In the genomic region with DNA sequence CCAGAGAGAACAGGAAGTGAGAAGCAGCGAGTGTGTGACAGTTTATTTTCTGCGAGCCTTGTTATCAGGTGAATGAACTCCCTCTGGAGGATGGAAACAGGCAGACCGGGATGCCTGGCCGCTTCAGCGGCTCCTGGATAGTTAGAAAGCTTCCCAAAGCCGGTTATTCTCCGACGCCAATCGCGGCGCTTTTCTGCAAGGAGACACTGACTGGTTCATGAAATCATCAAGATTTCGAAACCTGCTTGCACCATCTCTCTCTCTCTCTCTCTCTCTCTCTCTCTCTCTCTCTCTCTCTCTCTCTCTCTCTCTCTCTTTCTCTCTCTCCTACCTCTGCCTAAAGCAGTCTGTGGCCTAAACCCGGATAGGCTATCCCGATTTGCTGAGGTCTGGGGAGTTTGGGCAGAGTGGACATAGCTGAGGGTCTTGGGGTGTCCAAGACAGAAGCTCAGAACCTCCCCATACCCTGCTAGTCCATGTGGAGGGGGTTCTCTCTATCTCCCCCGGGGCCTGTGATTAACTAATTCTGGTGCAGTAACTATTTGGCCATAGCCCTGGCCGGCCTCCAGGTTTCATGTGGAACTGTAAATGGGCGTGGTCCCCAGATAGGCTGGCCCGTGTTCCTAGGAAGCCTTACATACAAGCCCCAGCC, we compare ENCODE assay signal across 8 mouse cellular contexts. TPM values are rescaled to one million over a fixed set of nuclear protein-coding genes. Genes with fewer than 3 reads are reported as not detected.
DNase-seq lines count a peak whose midpoint lies in the region; ATAC-seq and TF ChIP-seq lines count a peak whose summit lies in the region.

No protein-coding gene starts in this region.

- H3K9ac ChIP-seq in hindbrain, embryonic 13.5 days: peak overlapping the region; percentile 58
- no peak overlapping the region for H3K9ac ChIP-seq in limb, embryonic 11.5 days (ENCODE audit: low read length)
- peak overlapping the region; percentile 57 for H3K9ac ChIP-seq in midbrain, embryonic 11.5 days (ENCODE audit: low read length)

- peaks cover 2% of the 10 kb centered on the region; the same call in 1 of the 2 replicates for H3K27me3 ChIP-seq in cerebellum, adult 2 months (ENCODE audit: control insufficient read depth, insufficient read depth, low read length)
- H3K27me3 ChIP-seq in hindbrain, embryonic 13.5 days: 0 out of 2 replicates have a peak, but pooled peaks cover 3% of the 10 kb centered on the region
- H3K27me3 ChIP-seq in limb, embryonic 11.5 days (ENCODE audit: control insufficient read depth, insufficient read depth, low read length): no peaks in the 10 kb centered on the region
- H3K27me3 ChIP-seq in midbrain, embryonic 11.5 days (ENCODE audit: control insufficient read depth, insufficient read depth, low read length): no peaks in the 10 kb centered on the region

- H3K4me1 ChIP-seq in cerebellum, adult 2 months (ENCODE audit: control insufficient read depth, insufficient read depth, low read length): no peaks in the 10 kb centered on the region
- peaks cover 25% of the 10 kb centered on the region for H3K4me1 ChIP-seq in hindbrain, embryonic 13.5 days (replicated peaks)
- H3K4me1 ChIP-seq in limb, embryonic 11.5 days (ENCODE audit: control insufficient read depth, insufficient read depth, low read length): no peaks in the 10 kb centered on the region
- H3K4me1 ChIP-seq in midbrain, embryonic 11.5 days (ENCODE audit: control insufficient read depth, insufficient read depth, low read length): peaks cover 10% of the 10 kb centered on the region

- ATAC-seq in hindbrain, embryonic 13.5 days (ENCODE audit: low FRiP score): peak; percentile 61; the same call in 1 of the 2 replicates
- no peak for ATAC-seq in limb, embryonic 11.5 days (ENCODE audit: insufficient number of reproducible peaks, low FRiP score, low TSS enrichment, low read depth)
- 0 out of 2 replicates have a peak, but pooled peaks have one; percentile 40 for ATAC-seq in midbrain, embryonic 11.5 days (ENCODE audit: low FRiP score)

- TF ChIP-seq POLR2A in cerebellum, adult 2 months (IDR thresholded peaks at IDR 0.05; ENCODE audit: borderline replicate concordance, insufficient read depth, low read length): no peak

- DNase-seq in cerebellum, adult 2 months: peak; percentile 11 to 12
- no peak for DNase-seq in cerebellum, adult 11 months
- peak; percentile 70 to 76 for DNase-seq in adrenal gland, postnatal 36 days
- peak; percentile 67 for DNase-seq in gastrocnemius, adult 18-20 months (ENCODE audit: low spot score)
- peak; percentile 62 for DNase-seq in limb, embryonic 11.5 days (ENCODE audit: low spot score)
- peak; percentile 94 for DNase-seq in midbrain, embryonic 11.5 days (ENCODE audit: low spot score, missing footprints)
- peak; percentile 52 to 59 for DNase-seq in spleen, adult 18-20 months

- no peak for TF ChIP-seq CTCF in cerebellum, adult 2 months (IDR thresholded peaks at IDR 0.05; ENCODE audit: borderline replicate concordance, insufficient read depth, low read depth, low read length)

- WGBS in cerebellum, adult 2 months: 3% methylated on average over 18 of the region's 18 CpGs
- WGBS in hindbrain, embryonic 13.5 days: 12% methylated on average over 18 of the region's 18 CpGs
- 13% methylated on average over 18 of the region's 18 CpGs for WGBS in limb, embryonic 11.5 days
- 15% methylated on average over 18 of the region's 18 CpGs for WGBS in midbrain, embryonic 11.5 days

- H3K4me3 ChIP-seq in cerebellum, adult 2 months (replicated peaks; ENCODE audit: insufficient read depth, low read depth, low read length): peak overlapping the region; percentile 5
- H3K4me3 ChIP-seq in hindbrain, embryonic 13.5 days: peak overlapping the region; percentile 29
- H3K4me3 ChIP-seq in limb, embryonic 11.5 days (ENCODE audit: low read depth, low read length): peak overlapping the region; percentile 14; the same call in 1 of the 2 replicates
- H3K4me3 ChIP-seq in midbrain, embryonic 11.5 days (ENCODE audit: low read depth, low read length): peak overlapping the region; percentile 22

- H3K9me3 ChIP-seq in hindbrain, embryonic 13.5 days: no peaks in the 10 kb centered on the region
- H3K9me3 ChIP-seq in limb, embryonic 11.5 days (ENCODE audit: control insufficient read depth, low read length): no peaks in the 10 kb centered on the region
- H3K9me3 ChIP-seq in midbrain, embryonic 11.5 days (ENCODE audit: control insufficient read depth, low read length): no peaks in the 10 kb centered on the region

- no peaks in the 10 kb centered on the region for H3K36me3 ChIP-seq in hindbrain, embryonic 13.5 days
- H3K36me3 ChIP-seq in limb, embryonic 11.5 days (ENCODE audit: control insufficient read depth, insufficient read depth, low read length): no peaks in the 10 kb centered on the region
- H3K36me3 ChIP-seq in midbrain, embryonic 11.5 days (ENCODE audit: control insufficient read depth, insufficient read depth, low read length): no peaks in the 10 kb centered on the region

- no peak overlapping the region for H3K27ac ChIP-seq in cerebellum, adult 2 months (ENCODE audit: insufficient read depth, low read length)
- 0 out of 2 replicates have a peak overlapping the region, but pooled peaks have one; percentile 24 for H3K27ac ChIP-seq in hindbrain, embryonic 13.5 days
- H3K27ac ChIP-seq in limb, embryonic 11.5 days (replicated peaks; ENCODE audit: low read depth, low read length): no peak overlapping the region
- H3K27ac ChIP-seq in midbrain, embryonic 11.5 days (ENCODE audit: low read depth, low read length): no peak overlapping the region

- peak overlapping the region; percentile 56 for H3K4me2 ChIP-seq in hindbrain, embryonic 13.5 days
- peak overlapping the region; percentile 40 for H3K4me2 ChIP-seq in limb, embryonic 11.5 days (ENCODE audit: low read depth, severe bottlenecking)
- peak overlapping the region; percentile 51 for H3K4me2 ChIP-seq in midbrain, embryonic 11.5 days

RNA-seq across cellular contexts. Expression of gene Zfp217, which starts 7.3 kb away (rescaled TPM):
- 0.93 and 0.98 TPM in 2 replicates for polyA plus RNA-seq in cerebellum, adult 2 months (2012; rRNA removed)
- 10 to 100 TPM; 23.9 to 24.2 TPM for total RNA-seq in adrenal gland, postnatal 36 days (2021)
- 1 to 10 TPM; 3.8 to 5.5 TPM for total RNA-seq in gastrocnemius, adult 18-20 months (2021)
- polyA plus RNA-seq in hindbrain, embryonic 13.5 days (2015; fragmentation: Nextera tagmentation; extraction: Ambion mirVana): 1.9 and 2.3 TPM in 2 replicates
- polyA plus RNA-seq in limb, embryonic 11.5 days (2014; fragmentation: Nextera tagmentation; extraction: Ambion mirVana): 4.9 and 5.2 TPM in 2 replicates
- polyA plus RNA-seq in midbrain, embryonic 11.5 days (2014; fragmentation: Nextera tagmentation; extraction: Ambion mirVana): 3.0 and 3.2 TPM in 2 replicates
